Mouse (Mus musculus): ENCODE data around the gene Rbm18.

GRCm38 (mm10) chr2:36136300-36136941 is at the start of gene Rbm18, which contains the start of gene Mrrf:
- TF ChIP-seq CTCF (IDR thresholded peaks at IDR 0.05; ENCODE audit: low read depth, low read length) (no peak), POLR2A (IDR thresholded peaks at IDR 0.05; ENCODE audit: borderline replicate concordance, low read depth, low read length) (no peak)

Data from bone marrow macrophage, adult 2 months (primary cell).